Mouse (Mus musculus) adrenal gland, postnatal 36 days (tissue): Measurements from ENCODE around the gene Cdk4. TPM values are rescaled to one million over a fixed set of nuclear protein-coding genes. Genes with fewer than 3 reads are reported as not detected.

Experiments used
- DNase-seq, 2 experiments: peaks; one replicate each; pipeline ENCODE4 v3.0.0; 2021; ENCODE audit warnings: mixed read lengths in 1 of 2
- total RNA-seq, 2 experiments: library from RNA; stranded (reverse); gene quantifications; 2 replicates each; pipeline ENCODE4 v1.2.3; 2021

The Cdk4 gene
- total RNA-seq, 2 experiments from 2014 or later = 213 to 225 TPM

GRCm38 (mm10) chr10:127099191-127099590 lies 35.9 kb downstream of the Cdk4 start:
- DNase-seq = no peak

- no peak for DNase-seq
Measured at GRCm38 (mm10) chr10:127099868-127100267, 36.5 kb downstream of the Cdk4 start.

GRCm38 (mm10) chr10:127100414-127100813 lies 37.1 kb downstream of the Cdk4 start:
- DNase-seq = no peak

- DNase-seq = no peak
Measured at GRCm38 (mm10) chr10:127101151-127101550, 37.8 kb downstream of the Cdk4 start.

- no peak for DNase-seq
Measured at GRCm38 (mm10) chr10:127103631-127104030, 40.3 kb downstream of the Cdk4 start.

- DNase-seq = no peak
Measured at GRCm38 (mm10) chr10:127107563-127108261, 44.4 kb downstream of the Cdk4 start.

- DNase-seq = no peak
Measured at GRCm38 (mm10) chr10:127108262-127108583, 44.9 kb downstream of the Cdk4 start.

GRCm38 (mm10) chr10:127111001-127111887 lies 47.9 kb downstream of the Cdk4 start:
- no peak for DNase-seq

GRCm38 (mm10) chr10:127114408-127114807 lies 51.1 kb downstream of the Cdk4 start:
- DNase-seq = no peak

- DNase-seq = no peak
Measured at GRCm38 (mm10) chr10:127115068-127115467, 51.7 kb downstream of the Cdk4 start.

Other genes starting within 250 kb of the Cdk4 start
- 1 to 10 TPM; 5.1 to 9.3 TPM for gene Atp23, start 162.2 kb upstream of the Cdk4 start, total RNA-seq
- 100 to 1,000 TPM; 102 to 158 TPM for gene Ctdsp2, start 84.8 kb upstream of the Cdk4 start, total RNA-seq
- 1 to 10 TPM; 2.7 to 4.5 TPM for gene Avil, start 62.8 kb upstream of the Cdk4 start, total RNA-seq
- 10 to 100 TPM; 64.4 to 71.3 TPM for gene Tsfm, start 32.7 kb upstream of the Cdk4 start, total RNA-seq
- gene Mettl1, start 22.1 kb upstream of the Cdk4 start, total RNA-seq = 10 to 100 TPM; 20.1 to 21.4 TPM
- gene Eef1akmt3, start 22.0 kb upstream of the Cdk4 start, total RNA-seq = under 1 TPM; 0.30 to 0.53 TPM
- gene Cyp27b1, start 15.3 kb upstream of the Cdk4 start, total RNA-seq = under 1 TPM; 0.26 to 0.76 TPM
- gene March9, start 3.4 kb upstream of the Cdk4 start, total RNA-seq = 1 to 10 TPM; 9.3 to 9.7 TPM
- 100 to 1,000 TPM; 106 to 118 TPM for gene Tspan31, start 6.7 kb downstream of the Cdk4 start, total RNA-seq
- 1 to 10 TPM; 2.2 to 3.4 TPM for gene Agap2, start 11.8 kb downstream of the Cdk4 start, total RNA-seq
- gene Os9, start 57.6 kb downstream of the Cdk4 start, total RNA-seq = 100 to 1,000 TPM; 120 to 138 TPM
- 1 to 10 TPM; 6.3 to 6.8 TPM for gene B4galnt1, start 101.7 kb downstream of the Cdk4 start, total RNA-seq
- gene Slc26a10, start 117.1 kb downstream of the Cdk4 start, total RNA-seq = 1 to 10 TPM in 1 of 2 experiments, under 1 TPM in 1; 0.89 to 1.1 TPM
- 10 to 100 TPM; 19.0 to 21.6 TPM for gene Arhgef25, start 126.5 kb downstream of the Cdk4 start, total RNA-seq
- gene Dtx3, start 132.2 kb downstream of the Cdk4 start, total RNA-seq = 10 to 100 TPM; 52.4 to 71.7 TPM
- 10 to 100 TPM; 39.2 to 48.1 TPM for gene Pip4k2c, start 148.1 kb downstream of the Cdk4 start, total RNA-seq
- 1 to 10 TPM; 6.3 to 7.5 TPM for gene Kif5a, start 199.8 kb downstream of the Cdk4 start, total RNA-seq
- gene Dctn2, start 202.8 kb downstream of the Cdk4 start, total RNA-seq = 100 to 1,000 TPM; 148 to 190 TPM
- gene Mbd6, start 225.5 kb downstream of the Cdk4 start, total RNA-seq = 10 to 100 TPM; 42.0 to 45.2 TPM
- 100 to 1,000 TPM; 102 to 123 TPM for gene Mars, start 248.3 kb downstream of the Cdk4 start, total RNA-seq